Mouse (Mus musculus) G1E (cell line): ENCODE measurements around the gene Rassf8. TPM values are rescaled to one million over a fixed set of nuclear protein-coding genes. Genes with fewer than 3 reads are reported as not detected.

ENCODE experiments used
- ATAC-seq: 2 replicates; pipeline ENCODE4 v1.8.0; 2016; ENCODE audit warnings: mild to moderate bottlenecking; ENCODE audit not compliant: insufficient number of reproducible peaks, poor library complexity, low FRiP score, severe bottlenecking; ENCODE audit errors: extremely low read depth
- DNase-seq: peaks from one replicate; pipeline ENCODE4 v3.0.0; 2012; ENCODE audit warnings: low spot score
- H3K27me3 ChIP-seq: 2 replicates; pipeline ENCODE4 v1.6.1; 2012; ENCODE audit warnings: mild to moderate bottlenecking, low read length, inconsistent platforms; ENCODE audit not compliant: insufficient read depth
- H3K36me3 ChIP-seq: replicated peaks from 2 replicates; pipeline ENCODE3; 2012; ENCODE audit warnings: mild to moderate bottlenecking, inconsistent platforms
- H3K4me1 ChIP-seq: 2 replicates; pipeline ENCODE4 v1.6.1; 2012; ENCODE audit warnings: low read depth, low read length, inconsistent platforms, mixed read lengths; ENCODE audit not compliant: insufficient read depth
- H3K4me3 ChIP-seq: 2 replicates; pipeline ENCODE4 v1.5.1; 2012; ENCODE audit warnings: low read depth, mild to moderate bottlenecking, inconsistent platforms, low read length, moderate library complexity, mixed read lengths
- H3K9me3 ChIP-seq: replicated peaks from 2 replicates; pipeline ENCODE4 v1.6.1; 2012; ENCODE audit warnings: inconsistent platforms
- CTCF ChIP-seq: IDR thresholded peaks from 2 replicates; pipeline ENCODE4 v1.5.1; 2012; ENCODE audit warnings: low read depth, low read length, inconsistent platforms, mixed read lengths
- GATA1 ChIP-seq: IDR thresholded peaks from 2 replicates; pipeline ENCODE4 v1.6.1; 2012; ENCODE audit warnings: borderline replicate concordance, low read length, inconsistent platforms, mixed read lengths
- GATA2 ChIP-seq: IDR thresholded peaks from 2 replicates; pipeline ENCODE4 v1.6.1; 2012; ENCODE audit warnings: low read depth, low read length, inconsistent platforms, borderline replicate concordance
- POLR2AphosphoS5 ChIP-seq: IDR thresholded peaks from 2 replicates; pipeline ENCODE4 v1.6.1; 2012; ENCODE audit warnings: low read depth, low read length, inconsistent platforms; ENCODE audit not compliant: insufficient replicate concordance
- TAL1 ChIP-seq: conservative IDR thresholded peaks from 2 replicates; pipeline ENCODE4 v1.6.1; 2012; ENCODE audit warnings: low read depth, low read length, inconsistent platforms, mixed read lengths
- polyA plus RNA-seq: library from polyadenylated mRNA; stranded (reverse); fragments of >175 nt; gene quantifications from 2 replicates; pipeline ENCODE4 v1.2.3, GENCODE M21; 2012
- total RNA-seq, 2 experiments: library from RNA; stranded (forward) in 1 of 2; stranded (reverse) in 1 of 2; fragments of 200-1000 nt in 1 of 2; fragments of >200 nt in 1 of 2; fragmentation: Nextera tagmentation in 1 of 2; gene quantifications; 2 replicates each; pipeline ENCODE4 v1.2.3; 2014 to 2017

Rassf8 gene
- total and polyA plus RNA-seq, 3 experiments: 0.16 TPM; not detected in 2

DNA sequence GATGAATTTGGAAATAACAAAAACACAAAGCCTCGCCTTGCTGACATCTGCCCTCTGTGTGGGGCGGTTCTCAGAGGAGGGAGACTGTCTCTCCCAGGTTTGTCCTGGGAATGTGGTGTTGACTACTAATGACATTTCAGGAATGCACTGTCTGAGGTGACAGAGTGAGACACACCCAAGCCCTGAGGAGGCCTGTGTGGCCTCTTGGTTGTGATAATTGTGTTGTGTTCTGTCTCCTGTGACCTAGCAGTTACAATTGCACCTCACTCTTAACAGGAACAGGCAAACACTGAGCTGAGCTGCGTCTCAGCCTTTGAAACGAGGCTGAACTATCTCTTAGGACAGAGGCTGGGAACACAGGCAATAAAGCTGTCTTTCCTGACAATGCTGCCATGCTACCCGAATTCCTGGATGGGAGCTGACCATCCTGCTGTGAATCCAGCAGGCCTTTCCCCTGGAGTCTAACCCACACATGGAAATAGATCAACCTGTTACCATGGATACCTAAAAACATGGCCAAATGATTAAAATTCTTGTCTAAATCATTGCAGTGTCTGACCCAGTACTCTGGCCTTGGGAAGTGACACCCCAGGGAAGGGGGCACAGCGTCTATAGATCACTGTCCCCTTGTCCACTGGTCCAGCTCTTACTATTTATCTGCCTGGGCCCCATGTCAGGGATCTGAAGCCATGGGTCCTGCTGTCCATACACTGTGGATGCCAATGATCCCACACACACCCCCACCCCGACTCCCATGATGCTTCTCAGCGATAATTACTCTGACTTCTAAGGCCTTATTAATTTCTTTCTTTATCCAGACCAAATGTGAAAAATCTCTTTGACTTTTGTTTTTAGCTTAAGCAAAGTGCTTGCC lies 33.1 kb upstream of the Rassf8 start:
- DNase-seq: no peak
- ATAC-seq: no peak
- peaks cover 65% of the 10 kb centered on the region for H3K9me3 ChIP-seq

DNA sequence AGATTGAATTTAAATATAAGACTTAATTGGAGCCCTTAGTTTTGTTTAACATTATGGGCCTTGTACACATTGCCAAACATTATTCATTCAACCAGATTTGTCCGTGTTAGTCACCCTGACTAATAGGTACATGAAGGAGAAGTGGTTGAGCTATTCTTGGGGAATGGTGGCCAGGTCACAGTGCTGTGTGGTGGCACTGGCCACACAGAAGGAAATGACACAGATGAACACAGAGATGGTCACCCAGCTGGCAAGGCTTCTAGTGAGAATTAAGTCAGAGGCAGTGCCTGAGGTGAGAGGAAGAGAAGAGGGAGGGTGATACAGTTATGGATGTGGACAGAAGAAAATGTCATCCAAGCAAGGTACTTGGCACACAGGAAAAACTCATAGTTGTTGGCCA lies 32.4 kb upstream of the Rassf8 start:
- TF ChIP-seq TAL1: no peak
- no peaks in the 10 kb centered on the region for H3K4me1 ChIP-seq
- no peaks in the 10 kb centered on the region for H3K36me3 ChIP-seq
- peaks cover 69% of the 10 kb centered on the region for H3K9me3 ChIP-seq
- no peaks in the 10 kb centered on the region for H3K27me3 ChIP-seq
- H3K4me3 ChIP-seq: no peak overlapping the region
- no peak for ATAC-seq
- DNase-seq: no peak

More for the DNA sequence above, 33.1 kb upstream of the Rassf8 start:
- no peaks in the 10 kb centered on the region for H3K4me1 ChIP-seq
- no peaks in the 10 kb centered on the region for H3K27me3 ChIP-seq
- H3K4me3 ChIP-seq: no peak overlapping the region
- TF ChIP-seq TAL1 (no peak), GATA1 (no peak), POLR2AphosphoS5 (no peak), GATA2 (no peak), CTCF (no peak)
- no peaks in the 10 kb centered on the region for H3K36me3 ChIP-seq

DNA sequence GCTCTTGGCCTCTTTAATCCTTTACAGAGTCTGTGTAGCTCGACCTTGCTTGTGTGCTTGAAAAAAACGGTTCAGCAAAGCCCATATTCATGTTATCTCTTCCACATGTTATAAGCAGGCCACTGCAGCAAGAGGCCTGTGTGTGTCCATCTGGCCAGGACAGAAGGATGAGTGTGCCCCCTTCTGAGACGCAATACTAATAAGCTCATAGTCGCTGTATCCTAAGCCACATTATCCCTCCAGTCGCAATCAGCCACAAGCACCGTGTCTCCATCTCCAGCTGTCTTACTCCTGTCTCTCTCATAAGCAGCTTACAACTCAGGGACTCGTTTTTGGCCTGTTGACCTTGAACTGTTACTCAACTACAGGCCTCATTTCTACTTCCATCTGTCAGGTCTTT lies 24.0 kb upstream of the Rassf8 start:
- ATAC-seq (no peak), DNase-seq (no peak)
- Histone ChIP-seq H3K4me3 (no peak overlapping the region), H3K9me3 (peaks cover 58% of the 10 kb centered on the region), H3K27me3 (no peaks in the 10 kb centered on the region), H3K36me3 (no peaks in the 10 kb centered on the region), H3K4me1 (no peaks in the 10 kb centered on the region)
- TF ChIP-seq TAL1 (no peak), CTCF (no peak), GATA1 (no peak), GATA2 (no peak), POLR2AphosphoS5 (no peak)

DNA sequence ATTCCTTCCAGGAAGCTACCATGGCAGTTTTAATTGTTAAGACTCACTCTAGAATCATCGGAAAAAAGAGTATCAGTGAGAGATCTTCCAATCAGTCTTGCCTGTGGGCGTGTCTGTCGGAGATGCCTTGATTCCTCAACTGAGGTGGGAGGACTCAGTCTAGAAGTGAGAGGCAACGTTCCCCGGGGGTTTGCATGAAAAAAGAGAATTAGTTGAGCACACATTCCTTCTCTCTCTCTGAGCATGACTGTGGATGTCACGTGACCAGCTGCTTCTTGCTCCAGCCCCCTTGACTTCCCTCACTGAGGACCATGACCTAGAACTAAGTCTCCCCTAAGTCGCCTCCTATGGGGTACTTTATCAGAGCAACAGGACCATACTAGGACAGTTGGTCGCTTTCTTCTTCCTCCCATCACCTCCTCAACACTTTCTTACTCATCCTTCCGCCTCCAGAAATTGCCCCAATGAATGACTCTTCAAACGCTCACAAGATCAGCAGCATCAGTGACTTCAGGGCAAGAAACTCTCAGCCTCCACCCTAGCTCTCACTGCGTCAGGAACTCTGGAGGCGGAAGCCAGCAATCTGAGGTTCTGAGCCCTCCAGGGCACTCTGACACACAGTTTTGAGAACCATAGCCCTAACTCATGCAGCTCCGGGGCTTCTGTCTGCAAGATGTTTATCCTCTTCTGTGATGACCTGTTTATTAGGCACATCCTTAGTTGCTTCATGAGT lies 23.3 kb upstream of the Rassf8 start:
- Histone ChIP-seq H3K36me3 (no peaks in the 10 kb centered on the region), H3K4me1 (no peaks in the 10 kb centered on the region), H3K4me3 (no peak overlapping the region), H3K9me3 (peaks cover 63% of the 10 kb centered on the region), H3K27me3 (no peaks in the 10 kb centered on the region)
- ATAC-seq (no peak), DNase-seq (no peak)
- TF ChIP-seq CTCF (no peak), GATA1 (no peak), GATA2 (no peak), POLR2AphosphoS5 (no peak), TAL1 (no peak)

- Histone ChIP-seq H3K4me3 (no peak overlapping the region), H3K9me3 (peaks cover 47% of the 10 kb centered on the region), H3K36me3 (no peaks in the 10 kb centered on the region), H3K4me1 (no peaks in the 10 kb centered on the region), H3K27me3 (no peaks in the 10 kb centered on the region)
- ATAC-seq (no peak), DNase-seq (no peak)
- TF ChIP-seq GATA2 (no peak), POLR2AphosphoS5 (no peak), TAL1 (no peak), GATA1 (no peak), CTCF (no peak)
These were observed 20.7 kb upstream of the Rassf8 start for GRCm38 (mm10) chr6:145725849-145726248.

DNA sequence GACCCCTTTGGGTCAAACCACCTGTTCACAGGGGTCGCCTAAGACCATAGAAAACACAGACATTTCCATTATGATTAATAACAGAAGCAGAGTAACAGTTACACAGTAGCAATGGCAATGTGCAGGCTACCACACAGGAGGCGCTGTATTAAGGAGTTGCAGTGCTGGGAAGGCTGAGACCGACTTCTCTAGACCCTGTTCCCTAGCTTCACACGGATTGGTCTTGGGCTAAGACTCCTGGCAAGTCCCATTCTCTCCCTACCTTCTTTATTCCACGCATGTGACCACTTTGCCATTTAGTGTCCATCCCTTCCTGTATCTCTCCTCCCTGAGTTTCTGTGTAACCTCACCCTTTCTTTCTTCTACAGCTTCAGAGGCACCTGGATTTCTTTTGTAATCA lies 19.6 kb upstream of the Rassf8 start:
- ATAC-seq (no peak), DNase-seq (no peak)
- peaks cover 43% of the 10 kb centered on the region for H3K9me3 ChIP-seq

More for the DNA sequence above, 19.6 kb upstream of the Rassf8 start:
- no peak for TF ChIP-seq POLR2AphosphoS5
- no peak for TF ChIP-seq CTCF
- no peak for TF ChIP-seq TAL1
- no peak for TF ChIP-seq GATA2
- no peak for TF ChIP-seq GATA1
- Histone ChIP-seq H3K27me3 (no peaks in the 10 kb centered on the region), H3K36me3 (no peaks in the 10 kb centered on the region), H3K4me1 (no peaks in the 10 kb centered on the region), H3K4me3 (no peak overlapping the region)
